Mouse (Mus musculus) ES-E14 (cell line): Measurements from ENCODE around the gene Fam120a. TPM values are rescaled to one million over a fixed set of nuclear protein-coding genes. Genes with fewer than 3 reads are reported as not detected.

Experiments used
- DNase-seq: peaks from one replicate; pipeline ENCODE4 v3.0.0-alpha.2; 2013; ENCODE audit warnings: low read depth, low spot score
- H3K27ac ChIP-seq: 2 replicates; pipeline ENCODE4 v1.5.1; 2012; ENCODE audit warnings: low read depth, mild to moderate bottlenecking, low read length, moderate library complexity, mixed read lengths; ENCODE audit not compliant: poor library complexity, insufficient read depth, severe bottlenecking
- H3K36me3 ChIP-seq: 2 replicates; pipeline ENCODE4 v1.6.1; 2012; ENCODE audit warnings: mild to moderate bottlenecking, low read length, moderate library complexity, mixed read lengths; ENCODE audit not compliant: control insufficient read depth, poor library complexity, insufficient read depth, severe bottlenecking
- H3K4me1 ChIP-seq, 2 experiments: fragments of 150-350 bp in 1 of 2; sonication (generic) in 1 of 2; 2 replicates each; pipeline ENCODE4 v1.6.1; 2012; ENCODE audit warnings: low read length in 2 of 2, mild to moderate bottlenecking in 1 of 2, mixed read lengths in 1 of 2; ENCODE audit not compliant: control insufficient read depth in 2 of 2, insufficient read depth in 2 of 2, poor library complexity in 1 of 2
- H3K4me3 ChIP-seq, 2 experiments: fragments of 150-350 bp in 1 of 2; sonication (generic) in 1 of 2; 2 replicates each; pipeline ENCODE4 v1.5.1; 2012; ENCODE audit warnings: low read length in 2 of 2, low read depth in 1 of 2, mild to moderate bottlenecking in 1 of 2, mixed read lengths in 1 of 2; ENCODE audit not compliant: insufficient read depth in 1 of 2, poor library complexity in 1 of 2, severe bottlenecking in 1 of 2
- H3K9ac ChIP-seq: 2 replicates; pipeline ENCODE4 v1.6.1; 2012; ENCODE audit warnings: low read depth, mild to moderate bottlenecking, low read length, mixed read lengths; ENCODE audit not compliant: poor library complexity, insufficient read depth, severe bottlenecking
- H3K9me3 ChIP-seq: fragments of 150-350 bp; sonication (generic); 2 replicates; pipeline ENCODE4 v1.6.1; 2012; ENCODE audit warnings: low read depth, mild to moderate bottlenecking, low read length; ENCODE audit not compliant: control insufficient read depth, insufficient read depth
- CHD2 ChIP-seq: IDR thresholded peaks from 2 replicates; pipeline ENCODE4 v1.6.1; 2014; ENCODE audit warnings: mild to moderate bottlenecking, low read depth, low read length, inconsistent platforms
- HCFC1 ChIP-seq: IDR thresholded peaks from 2 replicates; pipeline ENCODE4 v1.6.1; 2012; ENCODE audit warnings: low read length, inconsistent platforms, borderline replicate concordance; ENCODE audit not compliant: insufficient read depth
- MAFK ChIP-seq: IDR thresholded peaks from 2 replicates; pipeline ENCODE4 v1.6.1; 2014; ENCODE audit warnings: mild to moderate bottlenecking, low read depth, low read length, inconsistent platforms; ENCODE audit not compliant: insufficient read depth
- ZC3H11A ChIP-seq: IDR thresholded peaks from 2 replicates; pipeline ENCODE4 v1.6.1; 2012; ENCODE audit warnings: low read depth, mild to moderate bottlenecking, inconsistent platforms, low read length, borderline replicate concordance
- ZNF384 ChIP-seq: IDR thresholded peaks from 2 replicates; pipeline ENCODE4 v1.6.1; 2012; ENCODE audit warnings: low read depth, low read length, inconsistent platforms
- in situ Hi-C, 2 experiments: fragments of 600-800 bp; cut with MboI; formaldehyde crosslinking; loops; one replicate each; pipeline ENCODE4 v1.15.1; 2025; ENCODE audit warnings: low sequenced_read_pairs in 2 of 2, inconsistent platforms in 1 of 2; ENCODE audit not compliant: unreplicated experiment in 2 of 2
- total RNA-seq: library from RNA; depleted of rRNA; stranded (reverse); fragments of 300-350 nt; gene quantifications from 2 replicates; pipeline ENCODE4 v1.2.3, GENCODE M21; 2012

The Fam120a gene
- total RNA-seq, 1 experiment, result 111 TPM

GRCm38 (mm10) chr13:48869088-48869487, 98.7 kb downstream of the Fam120a start:
- Histone ChIP-seq H3K27ac (no peak overlapping the region), H3K4me3 (no peak overlapping the region; a peak in 1 of 4 replicates)

GRCm38 (mm10) chr13:48864673-48865356, 103.0 kb downstream of the Fam120a start:
- DNase-seq, result no peak
- no peak overlapping the region for H3K9ac ChIP-seq
- no peak overlapping the region for H3K4me3 ChIP-seq
- no peaks in the 10 kb centered on the region for H3K36me3 ChIP-seq
- H3K27ac ChIP-seq, result no peak overlapping the region
- H3K4me1 ChIP-seq, result peaks cover 0 to 8% of the 10 kb centered on the region in 2 experiments; a peak in 1 of 4 replicates
- no peak for TF ChIP-seq ZC3H11A
- no peak for TF ChIP-seq HCFC1
- TF ChIP-seq CHD2, result no peak
- no peak for TF ChIP-seq ZNF384
- TF ChIP-seq MAFK, result no peak
- in situ Hi-C loops, result no loop called here
- no peaks in the 10 kb centered on the region for H3K9me3 ChIP-seq

More at GRCm38 (mm10) chr13:48869088-48869487, 98.7 kb downstream of the Fam120a start:
- DNase-seq, result no peak
- peaks cover 0 to 12% of the 10 kb centered on the region in 2 experiments; a peak in 1 of 4 replicates for H3K4me1 ChIP-seq
- in situ Hi-C loops, result no loop called here
- no peaks in the 10 kb centered on the region for H3K36me3 ChIP-seq
- H3K9me3 ChIP-seq, result no peaks in the 10 kb centered on the region
- H3K9ac ChIP-seq, result no peak overlapping the region
- TF ChIP-seq ZNF384 (no peak), ZC3H11A (no peak), CHD2 (no peak), HCFC1 (no peak), MAFK (no peak)

GRCm38 (mm10) chr13:48863556-48863955, 104.3 kb downstream of the Fam120a start:
- Histone ChIP-seq H3K36me3 (no peaks in the 10 kb centered on the region), H3K9me3 (no peaks in the 10 kb centered on the region), H3K4me3 (no peak overlapping the region), H3K4me1 (peaks cover 0 to 2% of the 10 kb centered on the region in 2 experiments; a peak in 1 of 4 replicates), H3K27ac (no peak overlapping the region), H3K9ac (no peak overlapping the region)
- no peak for DNase-seq
- in situ Hi-C loops, result no loop called here
- no peak for TF ChIP-seq HCFC1
- no peak for TF ChIP-seq ZC3H11A

GRCm38 (mm10) chr13:48861913-48862312, 105.9 kb downstream of the Fam120a start:
- no peak for TF ChIP-seq MAFK
- no peak for TF ChIP-seq CHD2
- TF ChIP-seq ZNF384, result no peak
- TF ChIP-seq HCFC1, result no peak
- no peak for TF ChIP-seq ZC3H11A
- in situ Hi-C loops, result no loop called here
- no peak overlapping the region for H3K4me3 ChIP-seq
- H3K9me3 ChIP-seq, result no peaks in the 10 kb centered on the region
- H3K4me1 ChIP-seq, result peaks cover 4 to 6% of the 10 kb centered on the region in 2 experiments; a peak in 2 of 4 replicates
- H3K36me3 ChIP-seq, result no peaks in the 10 kb centered on the region
- H3K9ac ChIP-seq, result no peak overlapping the region
- DNase-seq, result no peak
- no peak overlapping the region for H3K27ac ChIP-seq
